Comparison of ENCODE assay signal across 13 mouse cellular contexts in genomic region chr13:4772324-4772723, GRCm38 (mm10).
DNase-seq lines count a peak whose midpoint lies in the region; ATAC-seq and TF ChIP-seq lines count a peak whose summit lies in the region.
"Had no signal": no experiment of that assay in that cellular context is flagged by ENCODE, and none has a peak within 500 bp of the region (broad histone marks: within the 10 kb centered on the region; RNA-seq: fewer than 3 reads in every experiment).

No protein-coding gene starts in this region.

- ATAC-seq in heart, embryonic 16.5 days (replicated peaks; ENCODE audit: extremely low read depth, insufficient read depth, low FRiP score) = no peak
- ATAC-seq in kidney, embryonic 15.5 days (replicated peaks; ENCODE audit: low FRiP score) = no peak
- no peak for ATAC-seq in megakaryocyte, adult 5-6 weeks (ENCODE audit: poor library complexity, severe bottlenecking)

- TF ChIP-seq CTCF in testis, adult 2 months (IDR thresholded peaks at IDR 0.05; ENCODE audit: control insufficient read depth, insufficient read depth, insufficient replicate concordance, low read depth, low read length) = no peak

- peaks cover 4% of the 10 kb centered on the region for H3K4me1 ChIP-seq in testis, adult 2 months (ENCODE audit: control insufficient read depth, insufficient read depth, low read length)
- H3K4me1 ChIP-seq in heart, embryonic 16.5 days (ENCODE audit: control insufficient read depth, insufficient read depth, low read length) = peaks cover 7% of the 10 kb centered on the region
- peaks cover 8% of the 10 kb centered on the region for H3K4me1 ChIP-seq in kidney, embryonic 15.5 days
- H3K4me1 ChIP-seq: hindbrain, embryonic 15.5 days; midbrain, embryonic 15.5 days had no signal

- no peak overlapping the region for H3K9ac ChIP-seq in heart, embryonic 16.5 days (ENCODE audit: low read length)
- no peak overlapping the region for H3K9ac ChIP-seq in kidney, embryonic 15.5 days
- H3K9ac ChIP-seq: forebrain, embryonic 15.5 days; hindbrain, embryonic 15.5 days; midbrain, embryonic 15.5 days had no signal

- no peaks in the 10 kb centered on the region for H3K36me3 ChIP-seq in testis, adult 2 months (ENCODE audit: control insufficient read depth, insufficient read depth, low read length)
- no peaks in the 10 kb centered on the region for H3K36me3 ChIP-seq in heart, embryonic 16.5 days (ENCODE audit: control insufficient read depth, insufficient read depth)
- no peaks in the 10 kb centered on the region for H3K36me3 ChIP-seq in kidney, embryonic 15.5 days
- H3K36me3 ChIP-seq: forebrain, embryonic 15.5 days; hindbrain, embryonic 15.5 days; midbrain, embryonic 15.5 days had no signal

- no peak for TF ChIP-seq POLR2A in testis, adult 2 months (IDR thresholded peaks at IDR 0.05; ENCODE audit: control insufficient read depth, low read depth, low read length)

- H3K27me3 ChIP-seq in testis, adult 2 months (ENCODE audit: control insufficient read depth, insufficient read depth, low read length) = no peaks in the 10 kb centered on the region
- H3K27me3 ChIP-seq in heart, embryonic 16.5 days (ENCODE audit: control insufficient read depth, insufficient read depth, low read length) = no peaks in the 10 kb centered on the region
- H3K27me3 ChIP-seq in kidney, embryonic 15.5 days = no peaks in the 10 kb centered on the region
- H3K27me3 ChIP-seq: forebrain, embryonic 15.5 days; hindbrain, embryonic 15.5 days; midbrain, embryonic 15.5 days had no signal

- peak overlapping the region; percentile 24; the same call in 1 of the 2 replicates for H3K4me3 ChIP-seq in testis, adult 2 months (ENCODE audit: control insufficient read depth, low read depth, low read length)
- no peak overlapping the region for H3K4me3 ChIP-seq in heart, embryonic 16.5 days (ENCODE audit: low read length)
- H3K4me3 ChIP-seq in kidney, embryonic 15.5 days (replicated peaks) = no peak overlapping the region
- H3K4me3 ChIP-seq: forebrain, embryonic 15.5 days; hindbrain, embryonic 15.5 days; midbrain, embryonic 15.5 days had no signal

- no peak overlapping the region for H3K27ac ChIP-seq in testis, adult 2 months (ENCODE audit: control insufficient read depth, insufficient read depth, low read depth, low read length)
- peak overlapping the region; percentile 53 for H3K27ac ChIP-seq in heart, embryonic 16.5 days (ENCODE audit: low read length)
- H3K27ac ChIP-seq in kidney, embryonic 15.5 days = no peak overlapping the region
- H3K27ac ChIP-seq: forebrain, embryonic 15.5 days; midbrain, embryonic 15.5 days had no signal

- H3K9me3 ChIP-seq in heart, embryonic 16.5 days (replicated peaks; ENCODE audit: control insufficient read depth, low read length) = no peaks in the 10 kb centered on the region
- no peaks in the 10 kb centered on the region for H3K9me3 ChIP-seq in kidney, embryonic 15.5 days (replicated peaks)
- H3K9me3 ChIP-seq: forebrain, embryonic 15.5 days; hindbrain, embryonic 15.5 days; midbrain, embryonic 15.5 days had no signal

- WGBS in heart, embryonic 16.5 days = 88% methylated on average over 2 of the region's 2 CpGs
- WGBS in kidney, embryonic 15.5 days = 92% methylated on average over 2 of the region's 2 CpGs

- DNase-seq in gastrocnemius, adult 18-20 months (ENCODE audit: low spot score) = peak; percentile 78
- no peak for DNase-seq in gastrocnemius, postnatal 36 days
- no peak for DNase-seq in testis, postnatal 14 days (ENCODE audit: low spot score)
- DNase-seq in cerebellum, adult 11 months = no peak
- DNase-seq: thymus, postnatal 25 days had no signal

- intact Hi-C loops in gastrocnemius, postnatal 36 days (cut with DNase I) = loop anchor here (5.0 kb wide), 3 partner anchors 105 to 1090 kb away; partner anchors contain the start of gene Klf6

- H3K4me2 ChIP-seq in heart, embryonic 16.5 days (ENCODE audit: low read depth, low read length) = no peak overlapping the region
- no peak overlapping the region for H3K4me2 ChIP-seq in kidney, embryonic 15.5 days
- H3K4me2 ChIP-seq: forebrain, embryonic 15.5 days; hindbrain, embryonic 15.5 days; liver, embryonic 11.5 days; midbrain, embryonic 15.5 days had no signal
